Mouse (Mus musculus): ENCODE data around the gene Mob3a.
A peak's percentile ranks its signal among the peaks of the same experiment; 100 is the strongest.

DNA sequence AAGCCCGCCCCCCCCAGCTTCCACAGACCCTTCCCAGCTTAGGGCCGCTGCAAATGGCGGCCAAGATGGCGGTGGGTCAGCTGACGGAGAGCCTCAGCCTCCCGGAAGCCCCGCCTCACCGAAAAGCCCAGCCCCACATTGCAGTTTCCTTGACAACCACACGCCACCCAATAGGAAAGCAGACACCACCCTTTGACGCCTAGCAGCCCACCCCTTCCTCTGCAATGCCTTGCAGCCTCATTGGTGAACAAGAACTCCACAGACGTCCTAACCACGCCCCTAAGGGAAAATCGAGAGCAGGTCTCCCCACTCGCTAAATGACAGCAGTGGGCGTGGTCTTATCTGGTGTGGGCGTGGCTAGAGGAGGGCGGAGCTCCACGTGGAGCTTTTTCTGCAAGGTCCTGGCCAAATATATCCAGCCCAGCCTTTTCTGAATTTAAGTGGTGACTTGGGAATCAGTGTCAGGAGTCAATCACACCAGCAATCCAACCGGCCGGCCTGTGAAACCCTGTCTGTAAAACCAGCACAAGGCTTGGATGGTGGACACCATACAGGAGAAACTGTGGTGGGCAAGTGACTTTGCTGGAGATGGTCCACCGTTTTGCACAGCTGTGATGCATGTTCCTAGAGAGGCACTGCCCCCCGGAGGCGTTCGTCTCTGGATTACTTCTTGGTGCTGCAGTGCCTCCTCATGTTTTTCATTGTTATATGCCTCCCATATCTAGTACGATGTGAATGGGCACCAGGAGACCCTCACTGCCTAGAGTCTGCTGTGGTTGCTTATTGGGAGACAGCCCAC, 40.6 kb upstream of the Mob3a start, which contains the start of gene Ap3d1:
- no peak for TF ChIP-seq CTCF (IDR thresholded peaks at IDR 0.05; ENCODE audit: low read depth, low read length)
- peak; percentile 55; the same call in 1 of the 2 replicates for TF ChIP-seq POLR2A (IDR thresholded peaks at IDR 0.05; ENCODE audit: extremely low read depth, insufficient read depth, low read length)
